Mouse (Mus musculus): ENCODE measurements around the gene Med15. TPM values are rescaled to one million over a fixed set of nuclear protein-coding genes. Genes with fewer than 3 reads are reported as not detected.

Med15 gene
- polyA plus RNA-seq, 1 experiment from 2014 or later, result 35.2 TPM

GRCm38 (mm10) chr16:17639951-17640350 lies 92.7 kb downstream of the Med15 start:
- ATAC-seq (ENCODE audit: low read depth) (no peak), DNase-seq (ENCODE audit: low spot score) (no peak)
- Histone ChIP-seq H3K9me3 (ENCODE audit: control insufficient read depth, low read length) (no peaks in the 10 kb centered on the region), H3K4me1 (ENCODE audit: control insufficient read depth, insufficient read depth, low read length) (no peaks in the 10 kb centered on the region), H3K4me3 (ENCODE audit: low read depth, low read length) (no peak overlapping the region), H3K36me3 (ENCODE audit: control insufficient read depth, insufficient read depth, low read length) (peaks cover 66% of the 10 kb centered on the region), H3K4me2 (ENCODE audit: low read depth, low read length) (no peak overlapping the region), H3K9ac (ENCODE audit: low read depth, low read length) (no peak overlapping the region), H3K27ac (replicated peaks; ENCODE audit: low read depth, low read length) (no peak overlapping the region), H3K27me3 (replicated peaks; ENCODE audit: control insufficient read depth, insufficient read depth, low read length) (no peaks in the 10 kb centered on the region)
- 97% methylated on average over 6 of the region's 6 CpGs for WGBS

- no peak for DNase-seq (ENCODE audit: low spot score)
- H3K9me3 ChIP-seq (ENCODE audit: control insufficient read depth, low read length), result no peaks in the 10 kb centered on the region
- no peak for ATAC-seq (ENCODE audit: low read depth)
- no peaks in the 10 kb centered on the region for H3K4me1 ChIP-seq (ENCODE audit: control insufficient read depth, insufficient read depth, low read length)
- no peaks in the 10 kb centered on the region for H3K27me3 ChIP-seq (replicated peaks; ENCODE audit: control insufficient read depth, insufficient read depth, low read length)
- no peak overlapping the region for H3K4me2 ChIP-seq (ENCODE audit: low read depth, low read length)
- H3K9ac ChIP-seq (ENCODE audit: low read depth, low read length), result no peak overlapping the region
- H3K4me3 ChIP-seq (ENCODE audit: low read depth, low read length), result no peak overlapping the region
- no peak overlapping the region for H3K27ac ChIP-seq (replicated peaks; ENCODE audit: low read depth, low read length)
- 94% methylated on average over 3 of the region's 3 CpGs for WGBS
- H3K36me3 ChIP-seq (ENCODE audit: control insufficient read depth, insufficient read depth, low read length), result peaks cover 70% of the 10 kb centered on the region
Measured at GRCm38 (mm10) chr16:17639081-17639480, 93.6 kb downstream of the Med15 start.

DNA sequence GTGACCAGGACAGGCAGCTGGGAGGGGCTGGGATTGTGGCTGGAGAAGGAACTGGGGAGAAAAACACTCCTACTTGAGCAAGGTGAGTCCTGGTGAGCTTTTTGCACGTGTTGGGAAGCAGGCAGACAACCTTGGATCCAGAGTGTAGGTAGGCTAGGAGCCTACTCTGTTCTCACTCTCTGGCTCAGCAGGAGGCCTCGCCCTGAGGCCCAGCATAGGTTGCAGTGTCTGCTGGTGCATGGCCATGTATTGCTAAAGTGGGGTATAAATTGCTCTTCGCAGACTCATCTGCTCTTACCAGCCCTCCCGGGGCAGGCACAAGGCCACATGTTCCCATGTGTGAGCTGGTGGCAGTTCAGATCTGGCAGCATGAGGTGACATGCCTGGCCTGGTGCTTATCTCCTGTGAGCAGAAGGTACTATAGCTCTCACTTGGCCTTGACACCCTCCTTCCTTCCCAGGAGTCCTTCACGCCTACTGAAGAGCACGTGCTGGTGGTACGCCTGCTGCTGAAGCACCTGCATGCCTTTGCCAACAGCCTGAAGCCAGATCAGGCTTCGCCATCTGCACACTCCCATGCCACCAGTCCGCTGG lies 94.6 kb downstream of the Med15 start:
- H3K4me2 ChIP-seq (ENCODE audit: low read depth, low read length), result no peak overlapping the region
- no peak overlapping the region for H3K27ac ChIP-seq (replicated peaks; ENCODE audit: low read depth, low read length)
- DNase-seq (ENCODE audit: low spot score), result no peak
- no peak overlapping the region for H3K4me3 ChIP-seq (ENCODE audit: low read depth, low read length)
- no peak for ATAC-seq (ENCODE audit: low read depth)
- no peak overlapping the region for H3K9ac ChIP-seq (ENCODE audit: low read depth, low read length)
- no peaks in the 10 kb centered on the region for H3K27me3 ChIP-seq (replicated peaks; ENCODE audit: control insufficient read depth, insufficient read depth, low read length)
- no peaks in the 10 kb centered on the region for H3K9me3 ChIP-seq (ENCODE audit: control insufficient read depth, low read length)
- peaks cover 70% of the 10 kb centered on the region for H3K36me3 ChIP-seq (ENCODE audit: control insufficient read depth, insufficient read depth, low read length)
- no peaks in the 10 kb centered on the region for H3K4me1 ChIP-seq (ENCODE audit: control insufficient read depth, insufficient read depth, low read length)
- 93% methylated on average over 9 of the region's 9 CpGs for WGBS

- Histone ChIP-seq H3K27ac (replicated peaks; ENCODE audit: low read depth, low read length) (no peak overlapping the region), H3K9me3 (ENCODE audit: control insufficient read depth, low read length) (no peaks in the 10 kb centered on the region), H3K4me1 (ENCODE audit: control insufficient read depth, insufficient read depth, low read length) (no peaks in the 10 kb centered on the region), H3K36me3 (ENCODE audit: control insufficient read depth, insufficient read depth, low read length) (peaks cover 70% of the 10 kb centered on the region), H3K4me2 (ENCODE audit: low read depth, low read length) (no peak overlapping the region), H3K27me3 (replicated peaks; ENCODE audit: control insufficient read depth, insufficient read depth, low read length) (no peaks in the 10 kb centered on the region), H3K9ac (ENCODE audit: low read depth, low read length) (no peak overlapping the region), H3K4me3 (ENCODE audit: low read depth, low read length) (no peak overlapping the region)
- WGBS, result 76% methylated on average over 2 of the region's 2 CpGs
- no peak for ATAC-seq (ENCODE audit: low read depth)
- no peak for DNase-seq (ENCODE audit: low spot score)
Measured at GRCm38 (mm10) chr16:17637610-17638009, 95.1 kb downstream of the Med15 start.

GRCm38 (mm10) chr16:17636904-17637303 lies 95.8 kb downstream of the Med15 start:
- Histone ChIP-seq H3K36me3 (ENCODE audit: control insufficient read depth, insufficient read depth, low read length) (peaks cover 71% of the 10 kb centered on the region), H3K4me1 (ENCODE audit: control insufficient read depth, insufficient read depth, low read length) (no peaks in the 10 kb centered on the region)

GRCm38 (mm10) chr16:17633481-17634181 lies 99.1 kb downstream of the Med15 start:
- H3K27ac ChIP-seq (replicated peaks; ENCODE audit: low read depth, low read length), result no peak overlapping the region
- H3K4me2 ChIP-seq (ENCODE audit: low read depth, low read length), result no peak overlapping the region
- 74% methylated on average over 8 of the region's 8 CpGs for WGBS
- no peaks in the 10 kb centered on the region for H3K27me3 ChIP-seq (replicated peaks; ENCODE audit: control insufficient read depth, insufficient read depth, low read length)
- no peaks in the 10 kb centered on the region for H3K4me1 ChIP-seq (ENCODE audit: control insufficient read depth, insufficient read depth, low read length)
- peaks cover 72% of the 10 kb centered on the region for H3K36me3 ChIP-seq (ENCODE audit: control insufficient read depth, insufficient read depth, low read length)
- ATAC-seq (ENCODE audit: low read depth) (no peak), DNase-seq (ENCODE audit: low spot score) (no peak)
- no peak overlapping the region for H3K9ac ChIP-seq (ENCODE audit: low read depth, low read length)
- no peak overlapping the region for H3K4me3 ChIP-seq (ENCODE audit: low read depth, low read length)
- H3K9me3 ChIP-seq (ENCODE audit: control insufficient read depth, low read length), result no peaks in the 10 kb centered on the region

More at GRCm38 (mm10) chr16:17636904-17637303, 95.8 kb downstream of the Med15 start:
- H3K4me2 ChIP-seq (ENCODE audit: low read depth, low read length), result no peak overlapping the region
- H3K27ac ChIP-seq (replicated peaks; ENCODE audit: low read depth, low read length), result no peak overlapping the region
- H3K4me3 ChIP-seq (ENCODE audit: low read depth, low read length), result no peak overlapping the region
- DNase-seq (ENCODE audit: low spot score) (no peak), ATAC-seq (ENCODE audit: low read depth) (no peak)
- H3K9me3 ChIP-seq (ENCODE audit: control insufficient read depth, low read length), result no peaks in the 10 kb centered on the region
- WGBS, result 83% methylated on average over 2 of the region's 2 CpGs
- H3K9ac ChIP-seq (ENCODE audit: low read depth, low read length), result no peak overlapping the region
- no peaks in the 10 kb centered on the region for H3K27me3 ChIP-seq (replicated peaks; ENCODE audit: control insufficient read depth, insufficient read depth, low read length)

DNA sequence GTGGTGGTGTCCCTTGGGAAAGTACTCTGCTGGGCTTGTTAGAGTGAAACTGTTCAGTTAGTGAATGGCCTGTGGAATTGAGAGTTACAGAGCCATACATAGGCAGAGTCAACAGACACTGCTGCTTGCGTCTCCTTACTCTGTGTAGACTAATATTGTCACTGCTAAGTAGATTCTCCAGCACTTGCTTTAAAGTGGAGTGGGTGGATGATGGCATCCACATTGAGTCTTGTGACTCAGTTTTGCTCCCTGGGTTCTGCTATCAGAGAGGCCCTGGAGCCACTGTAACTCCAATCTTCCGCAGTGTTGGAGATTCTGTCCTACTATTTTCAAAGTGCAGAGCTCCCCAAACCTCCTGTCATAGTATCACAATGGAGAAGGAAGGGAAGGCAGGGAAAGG lies 100.1 kb downstream of the Med15 start:
- Histone ChIP-seq H3K4me2 (ENCODE audit: low read depth, low read length) (no peak overlapping the region), H3K4me1 (ENCODE audit: control insufficient read depth, insufficient read depth, low read length) (no peaks in the 10 kb centered on the region), H3K9ac (ENCODE audit: low read depth, low read length) (no peak overlapping the region), H3K36me3 (ENCODE audit: control insufficient read depth, insufficient read depth, low read length) (peaks cover 74% of the 10 kb centered on the region), H3K27me3 (replicated peaks; ENCODE audit: control insufficient read depth, insufficient read depth, low read length) (no peaks in the 10 kb centered on the region), H3K4me3 (ENCODE audit: low read depth, low read length) (no peak overlapping the region), H3K9me3 (ENCODE audit: control insufficient read depth, low read length) (no peaks in the 10 kb centered on the region), H3K27ac (replicated peaks; ENCODE audit: low read depth, low read length) (no peak overlapping the region)
- ATAC-seq (ENCODE audit: low read depth), result no peak
- DNase-seq (ENCODE audit: low spot score), result no peak
- WGBS, result 100% methylated on average over 2 of the region's 2 CpGs

DNA sequence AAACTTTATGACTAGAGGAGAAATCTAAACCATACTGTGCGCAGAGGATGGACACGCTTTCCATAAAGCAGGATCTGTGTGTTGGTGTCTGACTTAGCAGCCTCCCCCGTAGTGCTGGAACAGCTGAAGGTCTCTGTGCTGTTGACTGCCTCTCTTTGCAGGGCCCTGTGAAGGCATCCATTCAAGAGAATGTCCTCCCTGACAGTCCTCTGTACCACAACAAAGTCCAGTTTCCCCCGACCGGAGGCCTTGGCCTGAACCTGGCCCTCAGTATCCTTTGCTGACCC lies 106.5 kb downstream of the Med15 start:
- Histone ChIP-seq H3K36me3 (ENCODE audit: control insufficient read depth, insufficient read depth, low read length) (peaks cover 82% of the 10 kb centered on the region), H3K4me1 (ENCODE audit: control insufficient read depth, insufficient read depth, low read length) (no peaks in the 10 kb centered on the region), H3K4me2 (ENCODE audit: low read depth, low read length) (no peak overlapping the region), H3K9me3 (ENCODE audit: control insufficient read depth, low read length) (no peaks in the 10 kb centered on the region), H3K27me3 (replicated peaks; ENCODE audit: control insufficient read depth, insufficient read depth, low read length) (no peaks in the 10 kb centered on the region), H3K9ac (ENCODE audit: low read depth, low read length) (no peak overlapping the region), H3K4me3 (ENCODE audit: low read depth, low read length) (no peak overlapping the region), H3K27ac (replicated peaks; ENCODE audit: low read depth, low read length) (no peak overlapping the region)
- DNase-seq (ENCODE audit: low spot score) (no peak), ATAC-seq (ENCODE audit: low read depth) (no peak)
- 89% methylated on average over 5 of the region's 5 CpGs for WGBS
